Mouse (Mus musculus) lung, embryonic 15.5 days (tissue): ENCODE data around the gene Itih3. TPM values are rescaled to one million over a fixed set of nuclear protein-coding genes. Genes with fewer than 3 reads are reported as not detected.

Source experiments
- ATAC-seq: fragments of 200-750 bp; cut with Nextera tagmentation; 2 replicates; pipeline ENCODE4 v1.8.0; 2017; ENCODE audit warnings: moderate number of reproducible peaks, borderline replicate concordance; ENCODE audit not compliant: low FRiP score, low TSS enrichment; ENCODE audit errors: extremely low read depth
- H3K27ac ChIP-seq: fragments of 300-500 bp; sonication (generic); 2 replicates; pipeline ENCODE4 v1.5.1; 2015; ENCODE audit warnings: moderate library complexity, mild to moderate bottlenecking, inconsistent platforms
- H3K27me3 ChIP-seq: fragments of 300-500 bp; sonication (generic); 2 replicates; pipeline ENCODE4 v1.6.1; 2015; ENCODE audit warnings: inconsistent platforms
- H3K36me3 ChIP-seq: fragments of 300-500 bp; sonication (generic); 2 replicates; pipeline ENCODE4 v1.6.1; 2015; ENCODE audit warnings: inconsistent platforms
- H3K4me1 ChIP-seq: fragments of 300-500 bp; sonication (generic); 2 replicates; pipeline ENCODE4 v1.6.1; 2015; ENCODE audit warnings: inconsistent platforms
- H3K4me2 ChIP-seq: fragments of 300-500 bp; sonication (generic); 2 replicates; pipeline ENCODE4 v1.6.1; 2015; ENCODE audit warnings: inconsistent platforms, mild to moderate bottlenecking, moderate library complexity
- H3K4me3 ChIP-seq: fragments of 300-500 bp; sonication (generic); 2 replicates; pipeline ENCODE4 v1.5.1; 2015; ENCODE audit warnings: mild to moderate bottlenecking, inconsistent platforms
- H3K9ac ChIP-seq: fragments of 300-500 bp; sonication (generic); 2 replicates; pipeline ENCODE4 v1.6.1; 2015; ENCODE audit warnings: inconsistent platforms
- H3K9me3 ChIP-seq: fragments of 300-500 bp; sonication (generic); 2 replicates; pipeline ENCODE4 v1.6.1; 2016; ENCODE audit warnings: inconsistent platforms
- WGBS: fragments of 180-500 bp; shearing (Covaris S2); methylation state at CpG from one replicate; pipeline ENCODE4 v1.1.7; 2015; 5-methylcytosine and 5-hydroxymethylcytosine counted together
- polyA plus RNA-seq: library from polyadenylated mRNA; unstranded; fragments of >200 nt; fragmentation: Nextera tagmentation; extraction: Ambion mirVana; gene quantifications from 2 replicates; pipeline ENCODE4 v1.2.1, GENCODE M21; 2015

Itih3 gene
- polyA plus RNA-seq, 1 experiment from 2014 or later: 0.50 TPM

- no peak for ATAC-seq
- no peak overlapping the region for H3K4me2 ChIP-seq
- no peak overlapping the region for H3K27ac ChIP-seq
- H3K4me3 ChIP-seq: no peak overlapping the region
- H3K36me3 ChIP-seq: no peaks in the 10 kb centered on the region
- H3K27me3 ChIP-seq: no peaks in the 10 kb centered on the region
- H3K9me3 ChIP-seq: no peaks in the 10 kb centered on the region
- WGBS: 68% methylated on average over 3 of the region's 3 CpGs
- no peaks in the 10 kb centered on the region for H3K4me1 ChIP-seq
- H3K9ac ChIP-seq: no peak overlapping the region
Measured at GRCm38 (mm10) chr14:30899972-30900371, 23.6 kb downstream of the Itih3 start.

GRCm38 (mm10) chr14:30888271-30888732 is 35.3 kb downstream of the Itih3 start:
- Histone ChIP-seq H3K4me2 (peak overlapping the region; percentile 42), H3K4me1 (peaks cover 16% of the 10 kb centered on the region), H3K27me3 (0 out of 2 replicates have a peak, but pooled peaks cover 2% of the 10 kb centered on the region), H3K27ac (no peak overlapping the region), H3K9ac (no peak overlapping the region), H3K4me3 (no peak overlapping the region), H3K9me3 (no peaks in the 10 kb centered on the region), H3K36me3 (no peaks in the 10 kb centered on the region)
- peak; percentile 68 for ATAC-seq
- 3% methylated on average over 9 of the region's 9 CpGs for WGBS

- no peak for ATAC-seq
- Histone ChIP-seq H3K27me3 (no peaks in the 10 kb centered on the region), H3K4me2 (no peak within 1 kb of the TSS), H3K4me1 (peaks cover 16% of the 10 kb centered on the region), H3K36me3 (no peaks in the 10 kb centered on the region), H3K27ac (no peak within 1 kb of the TSS), H3K9me3 (no peaks in the 10 kb centered on the region), H3K9ac (no peak within 1 kb of the TSS), H3K4me3 (no peak within 1 kb of the TSS)
- WGBS: 77% methylated on average over 3 of the region's 3 CpGs
Measured at GRCm38 (mm10) chr14:30886204-30886603, 37.4 kb downstream of the Itih3 start, which contains the start of gene Itih4. Gene Itih4, plus strand, starts transcription at chr14:30886476.

GRCm38 (mm10) chr14:30885298-30885697 is 38.3 kb downstream of the Itih3 start:
- no peak overlapping the region for H3K9ac ChIP-seq
- no peak overlapping the region for H3K4me2 ChIP-seq
- H3K4me1 ChIP-seq: peaks cover 16% of the 10 kb centered on the region
- H3K9me3 ChIP-seq: no peaks in the 10 kb centered on the region
- WGBS: 7% methylated on average over 3 of the region's 3 CpGs
- no peaks in the 10 kb centered on the region for H3K27me3 ChIP-seq
- H3K4me3 ChIP-seq: no peak overlapping the region
- H3K27ac ChIP-seq: no peak overlapping the region
- no peak for ATAC-seq
- no peaks in the 10 kb centered on the region for H3K36me3 ChIP-seq

GRCm38 (mm10) chr14:30881718-30882108 is 41.8 kb downstream of the Itih3 start:
- ATAC-seq: no peak
- H3K36me3 ChIP-seq: no peaks in the 10 kb centered on the region
- no peak overlapping the region for H3K4me2 ChIP-seq
- no peaks in the 10 kb centered on the region for H3K9me3 ChIP-seq
- WGBS: 89% methylated on average over 3 of the region's 3 CpGs
- H3K4me3 ChIP-seq: no peak overlapping the region
- H3K27me3 ChIP-seq: no peaks in the 10 kb centered on the region
- no peak overlapping the region for H3K9ac ChIP-seq
- no peak overlapping the region for H3K27ac ChIP-seq
- H3K4me1 ChIP-seq: peaks cover 19% of the 10 kb centered on the region

GRCm38 (mm10) chr14:30880811-30881717 is 42.5 kb downstream of the Itih3 start:
- Histone ChIP-seq H3K9me3 (no peaks in the 10 kb centered on the region), H3K27ac (no peak overlapping the region), H3K9ac (no peak overlapping the region), H3K36me3 (no peaks in the 10 kb centered on the region), H3K4me3 (no peak overlapping the region), H3K27me3 (no peaks in the 10 kb centered on the region), H3K4me2 (no peak overlapping the region), H3K4me1 (peaks cover 20% of the 10 kb centered on the region)
- 80% methylated on average over 17 of the region's 17 CpGs for WGBS
- no peak for ATAC-seq

- H3K36me3 ChIP-seq: no peaks in the 10 kb centered on the region
- H3K27me3 ChIP-seq: no peaks in the 10 kb centered on the region
- peaks cover 28% of the 10 kb centered on the region for H3K4me1 ChIP-seq
- H3K9me3 ChIP-seq: no peaks in the 10 kb centered on the region
- H3K4me3 ChIP-seq: no peak overlapping the region
- 64% methylated on average over 8 of the region's 8 CpGs for WGBS
- no peak overlapping the region for H3K4me2 ChIP-seq
- no peak for ATAC-seq
- H3K9ac ChIP-seq: no peak overlapping the region; the same call in 1 of the 2 replicates
- no peak overlapping the region for H3K27ac ChIP-seq
Measured at GRCm38 (mm10) chr14:30880251-30880650, 43.3 kb downstream of the Itih3 start.

GRCm38 (mm10) chr14:30879794-30880193 is 43.8 kb downstream of the Itih3 start:
- H3K4me3 ChIP-seq: no peak overlapping the region
- peak overlapping the region; percentile 79 for H3K27ac ChIP-seq
- ATAC-seq: no peak
- no peaks in the 10 kb centered on the region for H3K27me3 ChIP-seq
- H3K9me3 ChIP-seq: no peaks in the 10 kb centered on the region
- no peak overlapping the region for H3K4me2 ChIP-seq
- H3K36me3 ChIP-seq: no peaks in the 10 kb centered on the region
- H3K4me1 ChIP-seq: peaks cover 31% of the 10 kb centered on the region
- WGBS: 49% methylated on average over 9 of the region's 9 CpGs
- H3K9ac ChIP-seq: no peak overlapping the region; the same call in 1 of the 2 replicates

- ATAC-seq: peak; percentile 56
- Histone ChIP-seq H3K27me3 (no peaks in the 10 kb centered on the region), H3K27ac (peak within 1 kb of the TSS; percentile 79), H3K4me3 (no peak within 1 kb of the TSS), H3K9ac (no peak within 1 kb of the TSS; the same call in 1 of the 2 replicates), H3K9me3 (no peaks in the 10 kb centered on the region), H3K4me2 (0 out of 2 replicates have a peak within 1 kb of the TSS, but pooled peaks have one; percentile 6), H3K4me1 (peaks cover 38% of the 10 kb centered on the region), H3K36me3 (peaks cover 3% of the 10 kb centered on the region; the same call in 1 of the 2 replicates)
- 25% methylated on average over 11 of the region's 11 CpGs for WGBS
Measured at GRCm38 (mm10) chr14:30878958-30879571, 44.5 kb downstream of the Itih3 start, which contains the start of gene Mustn1. Gene Mustn1, plus strand, starts transcription at chr14:30879200.

- Histone ChIP-seq H3K9ac (no peak overlapping the region), H3K4me3 (no peak overlapping the region), H3K4me1 (peaks cover 43% of the 10 kb centered on the region), H3K27ac (no peak overlapping the region), H3K27me3 (no peaks in the 10 kb centered on the region), H3K4me2 (no peak overlapping the region), H3K36me3 (peaks cover 5% of the 10 kb centered on the region; the same call in 1 of the 2 replicates), H3K9me3 (no peaks in the 10 kb centered on the region)
- ATAC-seq: no peak
- WGBS: 94% methylated on average over 3 of the region's 3 CpGs
Measured at GRCm38 (mm10) chr14:30877827-30878226, 45.7 kb downstream of the Itih3 start.

GRCm38 (mm10) chr14:30876451-30876850 is 47.1 kb downstream of the Itih3 start:
- Histone ChIP-seq H3K36me3 (peaks cover 8% of the 10 kb centered on the region; the same call in 1 of the 2 replicates), H3K4me3 (no peak overlapping the region), H3K27me3 (no peaks in the 10 kb centered on the region), H3K9ac (no peak overlapping the region), H3K4me1 (peaks cover 43% of the 10 kb centered on the region), H3K4me2 (no peak overlapping the region), H3K9me3 (no peaks in the 10 kb centered on the region), H3K27ac (no peak overlapping the region)
- 74% methylated on average over 10 of the region's 10 CpGs for WGBS
- no peak for ATAC-seq

- no peak overlapping the region for H3K27ac ChIP-seq
- no peak overlapping the region for H3K4me3 ChIP-seq
- H3K27me3 ChIP-seq: no peaks in the 10 kb centered on the region
- no peaks in the 10 kb centered on the region for H3K9me3 ChIP-seq
- H3K9ac ChIP-seq: no peak overlapping the region
- ATAC-seq: no peak
- H3K4me2 ChIP-seq: no peak overlapping the region
- WGBS: 70% methylated on average over 9 of the region's 9 CpGs
- H3K36me3 ChIP-seq: peaks cover 8% of the 10 kb centered on the region; the same call in 1 of the 2 replicates
- H3K4me1 ChIP-seq: peaks cover 43% of the 10 kb centered on the region
Measured at GRCm38 (mm10) chr14:30875955-30876354, 47.6 kb downstream of the Itih3 start.
